Mouse (Mus musculus) ES-E14 (cell line): Measurements from ENCODE around the gene Aire. TPM values are rescaled to one million over a fixed set of nuclear protein-coding genes. Genes with fewer than 3 reads are reported as not detected.

Source experiments
- DNase-seq: peaks from one replicate; pipeline ENCODE4 v3.0.0-alpha.2; 2013; ENCODE audit warnings: low read depth, low spot score
- H3K27ac ChIP-seq: 2 replicates; pipeline ENCODE4 v1.5.1; 2012; ENCODE audit warnings: low read depth, mild to moderate bottlenecking, low read length, moderate library complexity, mixed read lengths; ENCODE audit not compliant: poor library complexity, insufficient read depth, severe bottlenecking
- H3K36me3 ChIP-seq: 2 replicates; pipeline ENCODE4 v1.6.1; 2012; ENCODE audit warnings: mild to moderate bottlenecking, low read length, moderate library complexity, mixed read lengths; ENCODE audit not compliant: control insufficient read depth, poor library complexity, insufficient read depth, severe bottlenecking
- H3K4me1 ChIP-seq, 2 experiments: fragments of 150-350 bp in 1 of 2; sonication (generic) in 1 of 2; 2 replicates each; pipeline ENCODE4 v1.6.1; 2012; ENCODE audit warnings: low read length in 2 of 2, mild to moderate bottlenecking in 1 of 2, mixed read lengths in 1 of 2; ENCODE audit not compliant: control insufficient read depth in 2 of 2, insufficient read depth in 2 of 2, poor library complexity in 1 of 2
- H3K4me3 ChIP-seq, 2 experiments: fragments of 150-350 bp in 1 of 2; sonication (generic) in 1 of 2; 2 replicates each; pipeline ENCODE4 v1.5.1; 2012; ENCODE audit warnings: low read length in 2 of 2, low read depth in 1 of 2, mild to moderate bottlenecking in 1 of 2, mixed read lengths in 1 of 2; ENCODE audit not compliant: insufficient read depth in 1 of 2, poor library complexity in 1 of 2, severe bottlenecking in 1 of 2
- H3K9ac ChIP-seq: 2 replicates; pipeline ENCODE4 v1.6.1; 2012; ENCODE audit warnings: low read depth, mild to moderate bottlenecking, low read length, mixed read lengths; ENCODE audit not compliant: poor library complexity, insufficient read depth, severe bottlenecking
- H3K9me3 ChIP-seq: fragments of 150-350 bp; sonication (generic); 2 replicates; pipeline ENCODE4 v1.6.1; 2012; ENCODE audit warnings: low read depth, mild to moderate bottlenecking, low read length; ENCODE audit not compliant: control insufficient read depth, insufficient read depth
- CHD2 ChIP-seq: IDR thresholded peaks from 2 replicates; pipeline ENCODE4 v1.6.1; 2014; ENCODE audit warnings: mild to moderate bottlenecking, low read depth, low read length, inconsistent platforms
- HCFC1 ChIP-seq: IDR thresholded peaks from 2 replicates; pipeline ENCODE4 v1.6.1; 2012; ENCODE audit warnings: low read length, inconsistent platforms, borderline replicate concordance; ENCODE audit not compliant: insufficient read depth
- MAFK ChIP-seq: IDR thresholded peaks from 2 replicates; pipeline ENCODE4 v1.6.1; 2014; ENCODE audit warnings: mild to moderate bottlenecking, low read depth, low read length, inconsistent platforms; ENCODE audit not compliant: insufficient read depth
- ZC3H11A ChIP-seq: IDR thresholded peaks from 2 replicates; pipeline ENCODE4 v1.6.1; 2012; ENCODE audit warnings: low read depth, mild to moderate bottlenecking, inconsistent platforms, low read length, borderline replicate concordance
- ZNF384 ChIP-seq: IDR thresholded peaks from 2 replicates; pipeline ENCODE4 v1.6.1; 2012; ENCODE audit warnings: low read depth, low read length, inconsistent platforms
- in situ Hi-C, 2 experiments: fragments of 600-800 bp; cut with MboI; formaldehyde crosslinking; loops; one replicate each; pipeline ENCODE4 v1.15.1; 2025; ENCODE audit warnings: low sequenced_read_pairs in 2 of 2, inconsistent platforms in 1 of 2; ENCODE audit not compliant: unreplicated experiment in 2 of 2
- total RNA-seq: library from RNA; depleted of rRNA; stranded (reverse); fragments of 300-350 nt; gene quantifications from 2 replicates; pipeline ENCODE4 v1.2.3, GENCODE M21; 2012

Aire gene
- total RNA-seq, 1 experiment: 68.3 TPM

GRCm38 (mm10) chr10:78041647-78042046, 1.8 kb downstream of the Aire start, which contains the start of gene Dnmt3l:
Gene Dnmt3l (plus strand): TSS chr10:78041947.
- Histone ChIP-seq H3K9me3 (no peaks in the 10 kb centered on the region), H3K4me3 (peak within 1 kb of the TSS in 1 of 2 experiments; percentile 17; a peak in 1 of 4 replicates), H3K27ac (no peak within 1 kb of the TSS), H3K36me3 (no peaks in the 10 kb centered on the region; the same call in 1 of the 2 replicates), H3K4me1 (peaks cover 3 to 39% of the 10 kb centered on the region in 2 experiments; a peak in 3 of 4 replicates), H3K9ac (no peak within 1 kb of the TSS; the same call in 1 of the 2 replicates)
- in situ Hi-C loops: no loop called here
- DNase-seq: no peak
- TF ChIP-seq CHD2: no peak
- no peak for TF ChIP-seq MAFK
- no peak for TF ChIP-seq ZC3H11A
- no peak for TF ChIP-seq ZNF384
- TF ChIP-seq HCFC1: no peak

- Histone ChIP-seq H3K9ac (peak overlapping the region; percentile 83), H3K36me3 (peaks cover 15% of the 10 kb centered on the region; the same call in 1 of the 2 replicates), H3K27ac (peak overlapping the region; percentile 72; the same call in 1 of the 2 replicates), H3K9me3 (no peaks in the 10 kb centered on the region), H3K4me3 (peak overlapping the region; percentile 65 to 73), H3K4me1 (peaks cover 3 to 29% of the 10 kb centered on the region in 2 experiments; a peak in 3 of 4 replicates)
- in situ Hi-C loops: no loop called here
- TF ChIP-seq ZC3H11A (no peak), ZNF384 (no peak), CHD2 (no peak), MAFK (no peak), HCFC1 (no peak)
- no peak for DNase-seq
Observed at GRCm38 (mm10) chr10:78037139-78037538, 6.3 kb downstream of the Aire start.

- no peak overlapping the region for H3K9ac ChIP-seq
- H3K4me3 ChIP-seq: no peak overlapping the region
- peaks cover 36% of the 10 kb centered on the region; the same call in 1 of the 2 replicates for H3K36me3 ChIP-seq
- peaks cover 0 to 11% of the 10 kb centered on the region in 2 experiments; a peak in 1 of 4 replicates for H3K4me1 ChIP-seq
- no peaks in the 10 kb centered on the region for H3K9me3 ChIP-seq
- DNase-seq: no peak
- TF ChIP-seq MAFK: no peak
- no peak for TF ChIP-seq ZNF384
- TF ChIP-seq ZC3H11A: no peak
- no peak for TF ChIP-seq CHD2
- no peak for TF ChIP-seq HCFC1
- in situ Hi-C loops: no loop called here
- H3K27ac ChIP-seq: no peak overlapping the region
Observed at GRCm38 (mm10) chr10:78031987-78032386, 11.4 kb downstream of the Aire start.

- in situ Hi-C loops: loop anchor here (5.0 to 10.0 kb wide), 2 partner anchors 133 to 136 kb away; partner anchors contain the start of gene D10Jhu81e (in 1 of the 2)
- TF ChIP-seq CHD2: no peak
- TF ChIP-seq MAFK: no peak
- TF ChIP-seq ZNF384: no peak
- no peak for TF ChIP-seq HCFC1
- no peak for TF ChIP-seq ZC3H11A
- no peak overlapping the region for H3K9ac ChIP-seq
- DNase-seq: no peak
- no peak overlapping the region for H3K4me3 ChIP-seq
- H3K4me1 ChIP-seq: no peaks in the 10 kb centered on the region
- H3K27ac ChIP-seq: no peak overlapping the region
- peaks cover 28% of the 10 kb centered on the region for H3K36me3 ChIP-seq
- H3K9me3 ChIP-seq: 0 out of 2 replicates have a peak, but pooled peaks cover 5% of the 10 kb centered on the region
Observed at GRCm38 (mm10) chr10:78029080-78029479, 14.3 kb downstream of the Aire start.
